Mouse (Mus musculus) limb, embryonic 13.5 days (tissue): ENCODE measurements around the gene Olfr1044. TPM values are rescaled to one million over a fixed set of nuclear protein-coding genes. Genes with fewer than 3 reads are reported as not detected.
"Not testable (repeated sequence)": the region's sequence is repeated elsewhere in the genome, so short reads cannot be mapped to it uniquely, and the experiment has no call there.

ENCODE experiments used
- ATAC-seq: fragments of 200-750 bp; cut with Nextera tagmentation; 2 replicates; pipeline ENCODE4 v1.8.0; 2017; ENCODE audit warnings: low read depth, moderate number of reproducible peaks, moderate TSS enrichment; ENCODE audit not compliant: low FRiP score
- H3K27ac ChIP-seq: fragments of 300-500 bp; sonication (generic); 2 replicates; pipeline ENCODE4 v1.5.1; 2015; ENCODE audit warnings: inconsistent platforms, mild to moderate bottlenecking, moderate library complexity
- H3K27me3 ChIP-seq: fragments of 300-500 bp; sonication (generic); 2 replicates; pipeline ENCODE4 v1.6.1; 2015; ENCODE audit warnings: mild to moderate bottlenecking, inconsistent platforms
- H3K36me3 ChIP-seq: fragments of 300-500 bp; sonication (generic); 2 replicates; pipeline ENCODE4 v1.6.1; 2015; ENCODE audit warnings: inconsistent platforms, mild to moderate bottlenecking, moderate library complexity
- H3K4me1 ChIP-seq: fragments of 300-500 bp; sonication (generic); 2 replicates; pipeline ENCODE4 v1.6.1; 2015; ENCODE audit warnings: inconsistent platforms
- H3K4me2 ChIP-seq: fragments of 300-500 bp; sonication (generic); replicated peaks from 2 replicates; pipeline ENCODE4 v1.6.1; 2015; ENCODE audit warnings: inconsistent platforms, mild to moderate bottlenecking, moderate library complexity
- H3K4me3 ChIP-seq: fragments of 300-500 bp; sonication (generic); 2 replicates; pipeline ENCODE4 v1.5.1; 2015; ENCODE audit warnings: moderate library complexity, mild to moderate bottlenecking, inconsistent platforms
- H3K9ac ChIP-seq: fragments of 300-500 bp; sonication (generic); 2 replicates; pipeline ENCODE4 v1.6.1; 2015; ENCODE audit warnings: mild to moderate bottlenecking, inconsistent platforms
- H3K9me3 ChIP-seq: fragments of 300-500 bp; sonication (generic); 2 replicates; pipeline ENCODE4 v1.6.1; 2016; ENCODE audit warnings: inconsistent platforms
- WGBS: fragments of 180-500 bp; shearing (Covaris S2); methylation state at CpG from one replicate; pipeline ENCODE4 v1.1.7; 2015; 5-methylcytosine and 5-hydroxymethylcytosine counted together
- polyA plus RNA-seq: library from polyadenylated mRNA; unstranded; fragments of >200 nt; fragmentation: Nextera tagmentation; extraction: Ambion mirVana; gene quantifications from 2 replicates; pipeline ENCODE4 v1.2.1, GENCODE M21; 2015

Gene Olfr1044
- not detected in 2 replicates for polyA plus RNA-seq

DNA sequence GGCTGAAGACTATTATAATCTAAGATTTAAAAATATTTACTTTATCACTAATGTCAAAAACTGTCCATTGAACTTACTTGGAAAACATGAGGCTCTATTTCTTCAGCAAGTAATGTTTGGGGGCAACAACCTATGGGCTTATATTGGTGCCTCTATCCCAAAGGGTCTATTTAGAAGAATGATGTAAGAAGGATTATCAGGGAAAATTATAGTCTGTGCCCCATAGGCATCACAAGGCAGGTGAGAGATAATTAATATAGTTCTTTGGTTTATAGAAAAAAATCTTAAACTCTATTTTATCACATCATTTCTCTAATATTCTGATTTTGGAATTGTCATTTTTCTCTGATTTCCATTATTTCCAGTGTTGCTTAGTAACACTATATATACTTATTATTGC is at the start of gene Olfr1044:
Gene Olfr1044, minus strand, starts transcription at position 101 of the 400 bp plus-strand sequence.
- Histone ChIP-seq H3K4me1 (no peaks in the 10 kb centered on the region), H3K4me3 (no peak within 1 kb of the TSS), H3K27me3 (no peaks in the 10 kb centered on the region), H3K9ac (no peak within 1 kb of the TSS), H3K9me3 (no peaks in the 10 kb centered on the region), H3K36me3 (no peaks in the 10 kb centered on the region), H3K27ac (no peak within 1 kb of the TSS), H3K4me2 (no peak within 1 kb of the TSS)
- no peak for ATAC-seq

DNA sequence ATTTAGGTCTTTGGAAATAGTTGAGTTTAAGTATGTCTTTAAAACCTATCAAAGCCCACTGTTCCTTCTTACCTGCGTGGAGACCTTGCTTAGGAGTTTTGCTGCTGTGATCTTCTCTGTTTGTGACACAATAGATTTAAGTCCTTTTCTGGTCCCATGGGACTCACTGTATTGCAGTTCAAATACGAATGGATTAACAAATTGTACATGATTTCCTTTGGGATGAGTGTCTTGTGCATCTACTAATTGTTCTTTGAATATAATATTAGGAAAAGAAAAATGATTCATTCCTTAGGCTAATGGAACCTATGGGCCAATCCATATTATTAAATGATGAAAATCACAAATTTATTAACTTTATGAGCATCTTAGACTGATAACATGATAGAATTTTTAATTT is 41.6 kb upstream of the Olfr1044 start, which contains the start of gene Olfr1046:
Gene Olfr1046, minus strand, starts transcription at position 101 of the 400 bp plus-strand sequence.
- no peak within 1 kb of the TSS for H3K4me2 ChIP-seq
- no peak for ATAC-seq
- H3K27me3 ChIP-seq = no peaks in the 10 kb centered on the region
- H3K36me3 ChIP-seq = no peaks in the 10 kb centered on the region
- no peaks in the 10 kb centered on the region for H3K9me3 ChIP-seq
- no peaks in the 10 kb centered on the region for H3K4me1 ChIP-seq
- H3K4me3 ChIP-seq = no peak within 1 kb of the TSS
- no peak within 1 kb of the TSS for H3K27ac ChIP-seq
- 64% methylated on average over 2 of the region's 2 CpGs for WGBS
- no peak within 1 kb of the TSS for H3K9ac ChIP-seq

DNA sequence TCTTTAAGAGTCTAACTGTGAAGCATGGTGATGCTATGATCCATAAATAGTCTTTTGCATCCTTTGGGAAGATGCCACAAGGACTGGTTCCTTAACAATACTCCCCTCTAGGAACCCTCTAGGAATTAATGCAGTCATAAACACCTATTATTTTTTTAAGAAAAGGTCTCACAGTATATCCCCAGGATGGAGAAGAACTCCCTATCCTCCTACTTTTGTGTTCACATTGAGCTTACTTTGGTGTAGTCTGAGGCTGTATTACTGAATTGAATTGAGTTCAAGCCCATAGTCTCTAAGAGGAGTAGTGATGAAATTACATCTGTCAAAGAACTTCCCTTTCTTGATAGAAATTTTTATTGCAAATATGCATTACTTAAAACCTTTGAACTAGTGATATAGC is 25.3 kb upstream of the Olfr1044 start, which contains the start of gene Olfr1045:
Gene Olfr1045, minus strand, starts transcription at position 101 of the 400 bp plus-strand sequence.
- no peaks in the 10 kb centered on the region for H3K4me1 ChIP-seq
- H3K4me3 ChIP-seq = no peak within 1 kb of the TSS
- H3K4me2 ChIP-seq = no peak within 1 kb of the TSS
- no peaks in the 10 kb centered on the region for H3K9me3 ChIP-seq
- H3K9ac ChIP-seq = no peak within 1 kb of the TSS
- H3K27ac ChIP-seq = no peak within 1 kb of the TSS
- H3K27me3 ChIP-seq = no peaks in the 10 kb centered on the region
- H3K36me3 ChIP-seq = no peaks in the 10 kb centered on the region
- no peak for ATAC-seq

DNA sequence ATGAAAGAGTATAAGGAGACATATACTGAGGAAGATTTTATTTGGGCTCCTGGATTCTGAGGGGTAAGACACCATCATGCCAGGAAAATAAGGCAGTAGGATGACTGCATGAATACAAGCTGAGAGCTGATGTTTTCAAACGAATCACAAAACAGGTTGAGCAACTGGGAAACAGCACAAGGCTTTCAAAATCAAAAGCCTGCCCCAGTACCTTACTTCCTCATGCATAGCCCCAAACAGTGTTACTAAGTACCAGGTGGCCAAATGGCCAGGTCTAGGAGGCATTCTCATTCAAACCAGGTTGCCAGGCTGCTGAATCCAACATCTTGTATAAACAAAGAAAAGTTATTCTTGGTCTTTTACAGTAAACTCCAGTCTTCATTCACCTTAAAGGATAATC is 18.2 kb upstream of the Olfr1044 start:
- 47% methylated on average over 1 of the region's 1 CpGs for WGBS
- Histone ChIP-seq H3K4me3 (no peak overlapping the region), H3K27me3 (no peaks in the 10 kb centered on the region), H3K9ac (no peak overlapping the region), H3K36me3 (no peaks in the 10 kb centered on the region), H3K4me1 (no peaks in the 10 kb centered on the region), H3K27ac (no peak overlapping the region), H3K4me2 (no peak overlapping the region), H3K9me3 (no peaks in the 10 kb centered on the region)
- ATAC-seq = no peak

DNA sequence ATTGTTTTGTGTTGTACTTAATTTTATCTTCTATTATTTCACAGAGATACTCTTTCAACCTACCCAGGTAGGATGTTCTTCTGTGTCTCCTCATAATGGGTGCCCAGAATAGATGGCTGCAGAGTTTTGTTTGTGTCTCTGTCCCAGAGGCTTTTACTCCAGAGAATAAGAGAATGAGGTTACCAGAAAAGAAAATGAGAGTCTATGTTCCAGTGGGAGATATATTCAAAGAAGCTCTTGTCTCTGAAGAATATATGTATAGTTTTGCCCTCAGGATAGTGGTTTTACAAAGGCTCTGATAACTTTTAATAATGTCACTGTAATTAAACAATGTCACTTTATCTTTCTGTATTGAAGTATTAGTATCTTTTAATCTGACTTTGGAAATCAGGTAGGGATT is 8.0 kb upstream of the Olfr1044 start, which contains the start of gene Olfr52:
Gene Olfr52, minus strand, starts transcription at position 101 of the 400 bp plus-strand sequence.
- no peaks in the 10 kb centered on the region for H3K4me1 ChIP-seq
- ATAC-seq = no peak

DNA sequence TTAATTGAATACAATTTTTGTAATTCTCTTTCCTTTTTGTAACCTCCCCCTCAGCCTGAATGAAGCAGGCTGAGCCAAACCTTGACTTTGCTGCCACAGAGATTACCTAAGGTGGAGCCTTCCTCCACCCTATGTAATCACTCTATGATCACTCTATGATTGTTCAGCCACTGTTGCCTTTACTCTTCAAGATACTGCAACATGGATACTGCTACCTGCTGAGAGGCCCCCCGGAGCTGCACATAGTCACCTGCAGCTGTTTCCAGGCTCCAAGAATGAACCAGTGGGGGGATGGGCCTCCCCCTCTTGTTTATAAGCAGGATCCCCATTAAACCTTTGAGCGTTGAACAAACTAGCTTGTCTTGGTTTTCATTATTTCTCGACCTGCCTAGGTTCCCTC is 2.3 kb upstream of the Olfr1044 start:
- H3K27ac ChIP-seq = no peak overlapping the region
- H3K36me3 ChIP-seq = no peaks in the 10 kb centered on the region
- H3K4me3 ChIP-seq = no peak overlapping the region
- H3K4me1 ChIP-seq = no peaks in the 10 kb centered on the region
- no peak for ATAC-seq
- 66% methylated on average over 3 of the region's 3 CpGs for WGBS
- no peaks in the 10 kb centered on the region for H3K27me3 ChIP-seq
- no peaks in the 10 kb centered on the region for H3K9me3 ChIP-seq
- H3K9ac ChIP-seq = no peak overlapping the region
- no peak overlapping the region for H3K4me2 ChIP-seq

More for the DNA sequence above, 8.0 kb upstream of the Olfr1044 start, which contains the start of gene Olfr52:
- Histone ChIP-seq H3K9ac (no peak within 1 kb of the TSS), H3K27ac (no peak within 1 kb of the TSS), H3K27me3 (no peaks in the 10 kb centered on the region), H3K9me3 (no peaks in the 10 kb centered on the region), H3K4me2 (no peak within 1 kb of the TSS), H3K36me3 (no peaks in the 10 kb centered on the region), H3K4me3 (no peak within 1 kb of the TSS)

DNA sequence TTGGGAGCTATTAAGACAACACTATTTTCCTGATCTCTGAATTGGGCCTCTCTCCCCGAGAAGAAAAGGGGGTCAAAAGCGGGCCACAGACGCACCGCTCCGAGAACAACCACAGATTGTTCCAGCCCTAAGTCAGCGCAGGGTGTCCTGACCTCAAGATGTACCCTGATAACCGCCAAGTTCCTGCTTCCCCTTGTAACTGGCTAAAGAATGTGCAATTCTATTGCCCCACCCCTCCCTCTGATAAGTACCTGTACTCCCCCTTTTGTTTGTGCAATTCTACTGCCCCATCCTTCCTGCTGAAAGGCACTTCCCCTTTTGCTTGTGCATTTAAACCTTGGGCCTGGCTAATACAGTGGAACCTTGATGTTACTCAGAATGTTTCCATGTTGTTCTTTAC is 2.2 kb downstream of the Olfr1044 start:
- H3K9ac ChIP-seq, ATAC-seq: not testable (repeated sequence)

DNA sequence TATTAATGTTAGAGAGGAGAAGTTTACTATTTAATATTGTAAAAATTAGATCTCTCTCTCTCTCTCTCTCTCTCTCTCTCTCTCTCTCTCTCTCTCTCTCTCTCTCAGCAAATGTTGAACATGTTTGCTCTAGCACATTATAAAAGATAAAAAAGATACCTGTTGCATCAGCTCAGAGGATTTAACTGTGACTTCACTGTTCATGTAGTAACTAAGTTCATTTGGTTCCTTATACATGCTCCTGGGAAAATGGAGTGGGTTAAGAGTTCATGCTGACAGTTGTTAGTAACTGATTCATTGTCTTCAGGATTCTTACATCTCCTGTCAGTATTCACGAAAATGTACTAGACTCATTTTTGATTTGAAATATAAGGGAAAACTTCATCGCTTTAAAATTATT is 10.2 kb downstream of the Olfr1044 start, which contains the start of gene Olfr1043:
Gene Olfr1043, minus strand, starts transcription at position 101 of the 400 bp plus-strand sequence.
- 95% methylated on average over 2 of the region's 2 CpGs for WGBS
- Histone ChIP-seq H3K4me1 (no peaks in the 10 kb centered on the region), H3K27ac (no peak within 1 kb of the TSS), H3K9ac (no peak within 1 kb of the TSS), H3K9me3 (no peaks in the 10 kb centered on the region), H3K4me2 (no peak within 1 kb of the TSS), H3K4me3 (no peak within 1 kb of the TSS), H3K27me3 (no peaks in the 10 kb centered on the region), H3K36me3 (no peaks in the 10 kb centered on the region)
- ATAC-seq = no peak

More for the DNA sequence above, 2.2 kb downstream of the Olfr1044 start:
- not testable (repeated sequence) for H3K9me3 ChIP-seq, H3K27ac ChIP-seq, H3K27me3 ChIP-seq, H3K4me2 ChIP-seq, H3K36me3 ChIP-seq, H3K4me3 ChIP-seq, H3K4me1 ChIP-seq
- WGBS = 89% methylated on average over 7 of the region's 7 CpGs

DNA sequence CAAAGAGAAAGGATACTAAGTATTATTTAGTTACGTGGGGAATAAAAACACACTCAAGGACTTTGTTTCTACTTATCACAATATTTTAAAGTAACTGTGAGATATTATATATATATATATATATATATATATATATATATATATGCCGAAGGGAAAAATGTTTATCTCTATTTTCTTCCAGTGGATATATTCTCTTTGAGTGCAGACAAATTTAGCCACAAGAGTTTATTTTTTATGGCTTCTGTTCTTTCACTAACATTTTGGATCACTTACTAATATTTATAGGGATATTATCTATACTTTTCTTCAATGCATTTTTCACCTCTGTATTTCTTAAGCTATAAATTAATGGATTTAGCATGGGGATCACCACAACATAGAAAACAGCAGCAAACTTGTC is 15.9 kb downstream of the Olfr1044 start, which contains the start of gene Olfr1042:
Gene Olfr1042, minus strand, starts transcription at position 101 of the 400 bp plus-strand sequence.
- 82% methylated on average over 2 of the region's 2 CpGs for WGBS
- no peak within 1 kb of the TSS for H3K4me2 ChIP-seq
- H3K4me3 ChIP-seq = no peak within 1 kb of the TSS

DNA sequence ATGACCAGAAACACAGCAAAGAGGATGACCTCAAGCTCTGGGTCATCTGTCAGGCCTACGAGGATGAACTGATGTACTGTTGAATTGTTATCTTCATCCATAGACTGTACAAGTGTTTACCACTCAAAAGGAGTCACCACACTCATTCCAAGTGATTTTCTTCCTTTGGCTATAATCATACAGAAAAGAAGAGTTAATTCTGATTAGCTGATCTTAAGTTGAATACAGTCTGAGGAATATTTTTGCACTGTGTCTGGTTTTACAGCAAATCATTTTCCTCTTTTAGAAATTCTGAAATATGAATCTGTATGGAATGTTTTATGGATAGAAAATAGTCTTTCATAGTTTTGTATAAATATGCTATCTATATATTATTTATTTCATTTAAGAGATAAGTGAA is 31.0 kb downstream of the Olfr1044 start, which contains the start of gene Olfr1040:
Gene Olfr1040, minus strand, starts transcription at position 101 of the 400 bp plus-strand sequence.
- H3K36me3 ChIP-seq = no peaks in the 10 kb centered on the region
- no peak within 1 kb of the TSS for H3K4me2 ChIP-seq
- no peaks in the 10 kb centered on the region for H3K4me1 ChIP-seq
- no peak within 1 kb of the TSS for H3K27ac ChIP-seq
- H3K9ac ChIP-seq = no peak within 1 kb of the TSS
- H3K27me3 ChIP-seq = no peaks in the 10 kb centered on the region
- H3K9me3 ChIP-seq = no peaks in the 10 kb centered on the region
- 74% methylated on average over 1 of the region's 1 CpGs for WGBS
- H3K4me3 ChIP-seq = no peak within 1 kb of the TSS
- ATAC-seq = no peak

More for the DNA sequence above, 15.9 kb downstream of the Olfr1044 start, which contains the start of gene Olfr1042:
- ATAC-seq = no peak
- no peaks in the 10 kb centered on the region for H3K4me1 ChIP-seq
- no peaks in the 10 kb centered on the region for H3K36me3 ChIP-seq
- no peaks in the 10 kb centered on the region for H3K27me3 ChIP-seq
- H3K27ac ChIP-seq = no peak within 1 kb of the TSS
- H3K9ac ChIP-seq = no peak within 1 kb of the TSS
- no peaks in the 10 kb centered on the region for H3K9me3 ChIP-seq

DNA sequence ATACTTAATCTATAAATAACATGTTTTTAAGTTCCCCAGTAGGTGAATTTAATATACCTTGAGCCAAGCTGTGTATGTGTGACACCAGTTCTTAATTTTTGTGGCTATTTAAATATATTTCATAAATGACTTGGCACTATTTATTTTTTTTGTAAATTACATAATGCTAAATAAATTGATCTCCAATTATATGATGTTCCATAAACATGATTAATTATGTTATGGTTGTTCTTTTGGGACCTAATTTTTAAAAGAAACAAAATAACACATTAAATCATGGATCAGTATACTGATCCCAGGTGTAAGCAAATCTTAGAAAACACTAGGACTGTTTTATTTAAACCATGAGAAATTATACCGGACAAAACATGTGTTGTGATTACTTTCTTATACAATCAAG is 41.8 kb downstream of the Olfr1044 start, which contains the start of gene Olfr1039:
Gene Olfr1039, minus strand, starts transcription at position 101 of the 400 bp plus-strand sequence.
- 100% methylated on average over 1 of the region's 1 CpGs for WGBS
- H3K36me3 ChIP-seq = no peaks in the 10 kb centered on the region

More for the DNA sequence above, 41.8 kb downstream of the Olfr1044 start, which contains the start of gene Olfr1039:
- Histone ChIP-seq H3K9me3 (no peaks in the 10 kb centered on the region), H3K27me3 (no peaks in the 10 kb centered on the region), H3K4me2 (no peak within 1 kb of the TSS), H3K4me3 (no peak within 1 kb of the TSS), H3K27ac (no peak within 1 kb of the TSS), H3K9ac (no peak within 1 kb of the TSS), H3K4me1 (no peaks in the 10 kb centered on the region)
- no peak for ATAC-seq
